Mouse (Mus musculus): ENCODE data around the gene Dnal1.

DNA sequence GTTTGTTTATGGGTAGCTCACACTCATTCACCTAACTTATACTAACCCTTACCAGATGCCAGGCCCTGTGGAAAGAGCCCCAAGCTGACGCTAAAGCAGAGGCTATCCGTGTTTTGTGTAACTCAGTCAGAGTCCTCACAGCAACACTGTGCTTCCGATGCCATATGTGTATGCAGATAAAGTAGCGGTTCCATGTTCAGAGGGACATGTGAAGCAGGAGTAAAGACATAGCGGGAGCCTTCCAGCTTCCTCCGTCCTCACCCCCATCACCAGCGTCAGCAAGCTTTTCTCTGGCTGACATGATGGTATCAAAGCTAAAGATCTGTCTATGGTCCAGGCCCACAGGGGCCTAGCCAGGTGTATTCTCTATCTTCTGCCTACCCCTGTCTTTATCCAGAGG is 77.0 kb downstream of the Dnal1 start:
- TF ChIP-seq CTCF (IDR thresholded peaks at IDR 0.05; ENCODE audit: insufficient read depth, low read length) (no peak), POLR2A (IDR thresholded peaks at IDR 0.05; ENCODE audit: borderline replicate concordance, extremely low read depth, low read depth, low read length) (no peak)

Measured in lung, adult 2 months (tissue).